Mouse (Mus musculus): ENCODE results near the gene Sh3bp5l.

DNA sequence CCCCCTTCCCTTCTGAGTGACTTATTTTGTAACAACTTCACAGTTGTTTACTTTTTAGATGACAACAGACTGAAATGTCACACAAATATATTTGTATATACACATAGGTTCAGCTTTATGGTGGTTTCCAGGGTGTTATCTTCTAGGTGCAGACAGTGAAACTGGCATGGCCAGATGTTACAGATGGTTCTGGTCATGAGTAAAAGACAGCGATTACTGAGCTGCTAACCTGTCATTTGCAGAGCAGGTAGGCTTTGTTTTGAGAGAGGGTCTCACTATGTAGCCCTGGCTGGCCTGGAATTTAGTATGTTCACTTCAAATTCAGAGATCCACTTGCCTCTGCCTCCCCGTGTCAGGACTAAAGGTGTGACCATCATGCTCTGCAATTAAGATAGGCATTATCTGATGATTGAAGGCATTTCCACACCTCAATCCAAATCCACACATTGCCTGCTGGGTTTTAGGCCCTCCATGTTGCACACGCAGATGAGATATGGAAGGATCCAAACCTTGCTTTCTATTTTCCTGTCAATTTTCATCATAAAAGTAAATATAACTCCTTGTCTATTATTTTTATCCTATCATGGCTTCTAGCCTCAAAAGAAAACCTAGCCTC is 5.8 kb upstream of the Sh3bp5l start:
- TF ChIP-seq POLR2A (IDR thresholded peaks at IDR 0.05; ENCODE audit: low read depth, low read length) (no peak), CTCF (IDR thresholded peaks at IDR 0.05; ENCODE audit: extremely low read depth, insufficient read depth, insufficient read length, insufficient replicate concordance) (no peak)

Data from spleen, adult 2 months (tissue).